Mouse (Mus musculus): ENCODE data around the gene Gm45140.

GRCm38 (mm10) chr6:87799576-87799975, 36.0 kb downstream of the Gm45140 start:
- TF ChIP-seq CTCF (IDR thresholded peaks at IDR 0.05; ENCODE audit: control insufficient read depth, insufficient read depth, low read length): no peak
- no peak for TF ChIP-seq POLR2A (IDR thresholded peaks at IDR 0.05; ENCODE audit: borderline replicate concordance, control insufficient read depth, low read depth, low read length)
